Mouse (Mus musculus) kidney, postnatal 0 days (tissue): ENCODE measurements at regions not wholly inside any gene's neighbourhood (a gene's known extent, or its start where the extent isn't known, plus 50 kb on each side); places are given as distances from the start of the nearest gene placed in this dataset.
"Not testable (repeated sequence)": the region's sequence is repeated elsewhere in the genome, so short reads cannot be mapped to it uniquely, and the experiment has no call there.

Source experiments
- ATAC-seq: fragments of 200-750 bp; cut with Nextera tagmentation; replicated peaks from 2 replicates; pipeline ENCODE4 v1.8.0; 2017; ENCODE audit warnings: low read depth, moderate number of reproducible peaks, moderate TSS enrichment, moderate library complexity; ENCODE audit not compliant: low FRiP score
- DNase-seq: peaks from one replicate; pipeline ENCODE4 v3.0.0-alpha.2; 2016; ENCODE audit warnings: low spot score
- H3K27ac ChIP-seq: fragments of 300-500 bp; sonication (generic); 2 replicates; pipeline ENCODE4 v1.5.1; 2014; ENCODE audit warnings: mild to moderate bottlenecking
- H3K27me3 ChIP-seq: fragments of 300-500 bp; sonication (generic); 2 replicates; pipeline ENCODE4 v1.6.1; 2014; ENCODE audit warnings: low read length, mixed read lengths; ENCODE audit not compliant: insufficient read depth
- H3K36me3 ChIP-seq: fragments of 300-500 bp; sonication (generic); 2 replicates; pipeline ENCODE4 v1.6.1; 2014; ENCODE audit warnings: low read length, mixed read lengths; ENCODE audit not compliant: insufficient read depth
- H3K4me1 ChIP-seq: fragments of 300-500 bp; sonication (generic); replicated peaks from 2 replicates; pipeline ENCODE4 v1.6.1; 2014; ENCODE audit warnings: antibody characterized with exemption, low read length, mixed read lengths; ENCODE audit not compliant: insufficient read depth
- H3K4me2 ChIP-seq: fragments of 300-500 bp; sonication (generic); 2 replicates; pipeline ENCODE4 v1.6.1; 2014; ENCODE audit warnings: mild to moderate bottlenecking, low read length, moderate library complexity, mixed read lengths
- H3K4me3 ChIP-seq: fragments of 300-500 bp; sonication (generic); replicated peaks from 2 replicates; pipeline ENCODE4 v1.5.1; 2014; ENCODE audit warnings: low read depth, low read length
- H3K9ac ChIP-seq: fragments of 300-500 bp; sonication (generic); 2 replicates; pipeline ENCODE4 v1.6.1; 2014; ENCODE audit warnings: low read depth, low read length
- H3K9me3 ChIP-seq: fragments of 300-500 bp; sonication (generic); replicated peaks from 2 replicates; pipeline ENCODE4 v1.6.1; 2016; ENCODE audit warnings: low read length, inconsistent platforms, mixed read lengths
- CTCF ChIP-seq: IDR thresholded peaks from 2 replicates; pipeline ENCODE4 v1.5.1; 2016; ENCODE audit warnings: antibody characterized with exemption, low read depth, mild to moderate bottlenecking, moderate library complexity
- WGBS: fragments of 180-500 bp; shearing (Covaris S2); extraction: QIAGEN DNeasy Blood & Tissue Kit; methylation state at CpG from one replicate; pipeline ENCODE4 v1.1.7; 2014; 5-methylcytosine and 5-hydroxymethylcytosine counted together

DNA sequence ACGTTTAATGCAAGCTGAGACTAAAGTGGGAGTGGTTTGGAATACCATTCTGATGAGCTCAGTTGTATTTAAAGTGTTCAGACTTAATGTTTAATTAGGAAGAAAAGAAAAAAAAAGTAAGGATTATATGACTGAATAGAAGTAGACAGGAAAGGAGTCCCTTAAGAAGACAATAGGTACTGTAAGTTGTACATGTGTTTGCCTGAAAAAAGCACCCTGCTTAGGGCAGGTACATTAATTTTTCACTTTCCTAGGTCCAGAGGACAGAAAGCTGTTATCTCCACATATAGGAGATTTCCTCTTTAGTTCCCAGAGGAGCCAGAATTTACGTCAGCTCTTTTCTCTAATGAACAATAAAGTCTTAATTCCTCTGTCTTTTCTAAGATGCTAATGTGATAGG, 58.5 kb downstream of the Olfr987 start:
- Histone ChIP-seq H3K9me3 (no peaks in the 10 kb centered on the region), H3K27ac (no peak overlapping the region), H3K4me1 (no peaks in the 10 kb centered on the region), H3K36me3 (no peaks in the 10 kb centered on the region), H3K27me3 (no peaks in the 10 kb centered on the region), H3K9ac (no peak overlapping the region), H3K4me3 (no peak overlapping the region), H3K4me2 (no peak overlapping the region)
- ATAC-seq (no peak), DNase-seq (peak; percentile 27)
- no peak for TF ChIP-seq CTCF
- WGBS = 47% methylated on average over 2 of the region's 2 CpGs

DNA sequence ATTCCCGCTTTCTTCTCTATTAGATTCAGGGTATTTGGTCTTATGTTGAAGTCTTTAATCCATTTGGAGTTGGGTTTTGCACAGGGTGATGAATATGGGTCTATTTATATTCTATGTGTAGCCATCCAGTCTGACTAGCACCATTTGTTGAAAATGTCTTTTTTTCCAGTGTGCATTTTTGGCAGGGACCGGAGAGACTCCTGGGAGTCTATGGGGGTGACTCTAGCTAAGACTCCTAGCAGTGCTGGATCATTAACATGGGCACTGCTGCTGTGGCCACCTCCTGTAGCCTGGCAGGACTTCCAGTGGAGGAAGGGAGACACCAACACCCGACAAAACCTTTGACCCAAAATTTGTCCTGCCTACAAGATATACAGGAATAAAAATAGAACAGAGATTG, 61.0 kb downstream of the Olfr987 start:
- H3K9me3 ChIP-seq = no peaks in the 10 kb centered on the region
- 77% methylated on average over 3 of the region's 3 CpGs for WGBS
- H3K9ac ChIP-seq = no peak overlapping the region
- no peaks in the 10 kb centered on the region for H3K27me3 ChIP-seq
- no peak for TF ChIP-seq CTCF
- H3K4me1 ChIP-seq = no peaks in the 10 kb centered on the region
- no peak overlapping the region for H3K27ac ChIP-seq
- H3K4me3 ChIP-seq = no peak overlapping the region
- H3K4me2 ChIP-seq = no peak overlapping the region
- DNase-seq = no peak
- ATAC-seq = no peak
- H3K36me3 ChIP-seq = no peaks in the 10 kb centered on the region

DNA sequence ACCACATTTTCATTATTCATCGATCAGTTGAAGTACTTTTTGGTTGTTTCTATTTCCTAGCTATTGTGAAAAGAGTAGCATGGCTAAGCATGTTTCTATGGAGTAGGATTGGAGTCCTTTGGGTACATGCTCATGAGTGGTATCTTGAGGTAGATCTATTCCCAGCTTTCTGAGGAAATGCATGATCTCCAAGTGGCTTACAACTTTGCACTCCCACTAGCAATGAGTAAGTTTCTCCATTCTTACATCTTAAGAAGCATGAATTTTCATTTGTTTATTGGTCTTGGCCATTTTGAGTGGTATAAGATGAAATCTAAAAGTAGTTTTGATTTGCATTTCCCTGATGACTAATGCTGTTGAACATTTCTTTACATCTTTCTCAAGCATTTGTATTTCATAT, 61.7 kb downstream of the Olfr987 start:
- no peaks in the 10 kb centered on the region for H3K9me3 ChIP-seq
- no peak for TF ChIP-seq CTCF
- no peak for ATAC-seq
- WGBS = 90% methylated on average over 1 of the region's 1 CpGs
- H3K27ac ChIP-seq = no peak overlapping the region
- H3K36me3 ChIP-seq = no peaks in the 10 kb centered on the region
- no peak overlapping the region for H3K4me3 ChIP-seq
- H3K27me3 ChIP-seq = no peaks in the 10 kb centered on the region
- no peak overlapping the region for H3K4me2 ChIP-seq
- DNase-seq = no peak
- H3K4me1 ChIP-seq = no peaks in the 10 kb centered on the region
- no peak overlapping the region for H3K9ac ChIP-seq

DNA sequence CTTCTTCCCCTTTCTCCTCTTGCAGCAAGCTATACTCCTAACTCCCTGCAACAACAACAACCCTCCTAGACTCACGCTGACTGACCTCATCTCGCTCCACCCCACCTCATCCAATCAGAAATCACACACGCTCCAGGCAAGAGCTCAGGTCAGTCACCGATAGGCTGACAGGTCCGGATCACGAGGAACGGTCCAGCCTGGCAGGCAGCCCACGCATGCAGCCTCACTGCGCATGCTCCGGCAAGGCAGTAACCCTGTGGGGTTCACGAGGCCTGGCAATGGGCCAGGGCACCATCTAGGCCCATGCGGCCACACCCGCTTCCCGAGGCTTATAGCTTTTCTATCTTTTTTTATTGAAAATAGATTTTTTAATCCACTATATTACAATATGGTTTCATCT, 69.8 kb upstream of the Lrrc55 start:
- H3K4me2 ChIP-seq, H3K9me3 ChIP-seq, H3K36me3 ChIP-seq, DNase-seq, H3K4me3 ChIP-seq, H3K9ac ChIP-seq, H3K4me1 ChIP-seq, H3K27me3 ChIP-seq, ATAC-seq, H3K27ac ChIP-seq: not testable (repeated sequence)
- 80% methylated on average over 14 of the region's 14 CpGs for WGBS

DNA sequence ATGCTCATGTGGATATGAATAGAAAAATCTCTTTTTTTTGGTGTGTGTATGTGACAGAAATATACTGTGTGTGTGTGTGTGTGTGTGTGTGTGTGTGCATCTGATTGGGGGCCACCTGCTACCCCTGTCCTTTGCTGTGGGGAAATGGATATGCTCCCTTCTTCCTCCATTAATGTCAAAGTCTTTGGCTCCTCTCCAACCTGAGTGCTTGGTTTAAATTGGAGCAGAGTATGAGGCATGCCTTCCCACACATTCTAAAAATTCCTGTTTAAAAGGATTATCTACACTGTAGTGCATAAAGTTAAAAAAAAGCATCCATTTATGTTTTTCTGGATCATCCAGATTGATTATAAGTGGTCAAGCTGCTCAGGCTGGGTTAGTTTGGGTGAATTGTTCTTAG, 68.7 kb upstream of the Lrrc55 start:
- DNase-seq = no peak
- Histone ChIP-seq H3K4me2 (no peak overlapping the region), H3K9ac (no peak overlapping the region), H3K36me3 (no peaks in the 10 kb centered on the region), H3K4me1 (no peaks in the 10 kb centered on the region), H3K4me3 (no peak overlapping the region), H3K9me3 (no peaks in the 10 kb centered on the region), H3K27ac (no peak overlapping the region), H3K27me3 (no peaks in the 10 kb centered on the region)
- ATAC-seq = no peak
- TF ChIP-seq CTCF = no peak

DNA sequence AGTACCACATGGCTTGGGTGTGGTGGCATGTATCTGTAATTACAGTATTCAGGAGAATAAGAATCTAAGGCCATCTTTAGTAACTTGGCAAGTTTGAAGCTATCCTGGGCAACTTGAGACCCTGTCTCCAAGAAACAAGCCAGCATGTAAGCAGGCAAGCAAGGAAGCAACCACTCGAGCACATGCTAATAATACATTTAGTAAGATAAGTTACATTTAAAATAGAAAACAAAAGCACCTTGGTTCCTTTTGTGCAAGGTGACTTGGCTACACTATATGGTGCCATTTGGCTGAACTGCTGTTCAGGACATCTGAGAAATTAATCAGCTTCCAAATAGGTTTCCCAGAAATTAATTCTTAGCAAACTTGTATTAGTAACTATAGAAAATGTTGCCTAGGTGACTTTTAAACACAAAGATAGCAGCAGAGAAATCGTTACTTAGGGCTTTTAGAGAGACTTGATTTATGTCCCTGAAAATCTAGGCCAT, 68.1 kb upstream of the Lrrc55 start:
- Histone ChIP-seq H3K4me3 (no peak overlapping the region), H3K4me1 (no peaks in the 10 kb centered on the region), H3K36me3 (no peaks in the 10 kb centered on the region), H3K9ac (no peak overlapping the region), H3K4me2 (no peak overlapping the region), H3K9me3 (no peaks in the 10 kb centered on the region), H3K27me3 (no peaks in the 10 kb centered on the region), H3K27ac (no peak overlapping the region)
- no peak for TF ChIP-seq CTCF
- ATAC-seq (no peak), DNase-seq (no peak)
- WGBS = 36% methylated on average over 2 of the region's 2 CpGs

DNA sequence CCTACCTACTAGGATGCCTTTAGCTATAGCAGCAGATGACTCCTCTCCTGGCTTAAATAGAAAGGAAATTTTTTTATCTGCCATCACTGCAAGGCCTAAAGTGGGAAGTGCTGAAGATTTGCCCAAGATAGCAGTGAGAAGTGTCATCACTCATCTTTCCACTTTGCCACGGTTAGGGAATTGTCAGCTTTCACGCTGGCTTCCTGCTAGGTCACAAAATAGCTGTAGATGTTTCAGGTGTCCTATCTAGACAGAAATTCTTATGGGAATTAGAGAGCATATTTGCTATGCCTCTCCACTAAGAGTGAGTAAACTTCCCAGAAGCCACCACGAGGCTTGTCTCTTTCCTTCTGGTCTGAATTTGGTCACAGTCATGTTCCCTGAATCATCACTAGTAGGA, 60.4 kb upstream of the Lrrc55 start:
- H3K4me1 ChIP-seq = no peaks in the 10 kb centered on the region
- no peaks in the 10 kb centered on the region for H3K36me3 ChIP-seq
- H3K4me3 ChIP-seq = no peak overlapping the region
- no peak overlapping the region for H3K4me2 ChIP-seq
- H3K9me3 ChIP-seq = no peaks in the 10 kb centered on the region
- TF ChIP-seq CTCF = no peak
- no peak overlapping the region for H3K27ac ChIP-seq
- no peak overlapping the region for H3K9ac ChIP-seq
- ATAC-seq = no peak
- no peak for DNase-seq
- WGBS = 77% methylated on average over 3 of the region's 3 CpGs
- no peaks in the 10 kb centered on the region for H3K27me3 ChIP-seq
